Mouse (Mus musculus) testis, adult 2 months (tissue): ENCODE measurements at regions not wholly inside any gene's neighbourhood (a gene's known extent, or its start where the extent isn't known, plus 50 kb on each side); places are given as distances from the start of the nearest gene placed in this dataset.

ENCODE experiments used
- CTCF ChIP-seq: fragments of 200-500 bp; IDR thresholded peaks from 2 replicates; pipeline ENCODE4 v1.5.1; 2012; ENCODE audit warnings: low read depth, mild to moderate bottlenecking, inconsistent platforms, low read length, moderate library complexity; ENCODE audit not compliant: control insufficient read depth, insufficient read depth, insufficient replicate concordance
- POLR2A ChIP-seq: fragments of 200-500 bp; IDR thresholded peaks from 2 replicates; pipeline ENCODE4 v1.6.1; 2012; ENCODE audit warnings: low read depth, mild to moderate bottlenecking, inconsistent platforms, low read length, moderate library complexity; ENCODE audit not compliant: control insufficient read depth

DNA sequence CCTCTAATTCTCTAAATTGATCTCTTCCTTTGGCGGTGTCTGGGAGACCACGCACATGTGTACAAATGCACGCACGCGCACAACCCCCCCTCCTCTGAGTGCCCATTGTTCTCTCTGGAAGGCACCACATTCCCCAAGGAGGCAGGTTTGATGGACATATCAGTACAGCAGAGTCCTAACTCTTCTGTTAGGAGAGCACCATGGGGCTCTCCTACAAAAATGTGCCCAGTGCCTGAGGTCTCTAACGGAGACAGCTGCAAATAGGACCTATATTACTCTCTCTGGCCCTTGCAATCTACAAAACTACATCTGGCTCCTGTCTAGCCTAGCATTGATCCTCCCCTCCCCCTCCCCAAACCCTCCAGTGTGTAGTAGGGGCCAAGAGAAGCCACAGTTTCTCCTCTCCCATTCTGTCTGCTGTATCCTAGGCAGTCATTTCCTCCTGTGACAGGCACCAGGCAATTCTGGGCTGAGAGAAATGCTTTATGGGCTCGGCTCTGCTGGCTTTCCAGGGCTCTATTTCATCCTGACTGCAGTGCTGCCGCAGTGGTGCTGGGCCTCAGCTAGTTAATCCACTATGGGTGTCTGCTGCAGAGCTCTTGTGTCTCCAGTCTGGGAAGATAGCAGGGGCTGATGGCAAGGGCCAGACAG, 340.6 kb downstream of the Rps24 start:
- TF ChIP-seq CTCF (no peak), POLR2A (no peak)
